Mouse (Mus musculus) T-helper 17 cell (primary cell): ENCODE measurements around the gene Tmem229a.

ENCODE experiments used
- in situ Hi-C, 2 experiments: fragments of 300-600 bp; cut with MboI, MseI; formaldehyde crosslinking; loops; 1 replicate in 1 of 2; 2 replicates in 1 of 2; pipeline ENCODE4 v1.15.1; 2025; ENCODE audit warnings: high pct_unique_total_duplicates in 2 of 2

Tmem229a gene

DNA sequence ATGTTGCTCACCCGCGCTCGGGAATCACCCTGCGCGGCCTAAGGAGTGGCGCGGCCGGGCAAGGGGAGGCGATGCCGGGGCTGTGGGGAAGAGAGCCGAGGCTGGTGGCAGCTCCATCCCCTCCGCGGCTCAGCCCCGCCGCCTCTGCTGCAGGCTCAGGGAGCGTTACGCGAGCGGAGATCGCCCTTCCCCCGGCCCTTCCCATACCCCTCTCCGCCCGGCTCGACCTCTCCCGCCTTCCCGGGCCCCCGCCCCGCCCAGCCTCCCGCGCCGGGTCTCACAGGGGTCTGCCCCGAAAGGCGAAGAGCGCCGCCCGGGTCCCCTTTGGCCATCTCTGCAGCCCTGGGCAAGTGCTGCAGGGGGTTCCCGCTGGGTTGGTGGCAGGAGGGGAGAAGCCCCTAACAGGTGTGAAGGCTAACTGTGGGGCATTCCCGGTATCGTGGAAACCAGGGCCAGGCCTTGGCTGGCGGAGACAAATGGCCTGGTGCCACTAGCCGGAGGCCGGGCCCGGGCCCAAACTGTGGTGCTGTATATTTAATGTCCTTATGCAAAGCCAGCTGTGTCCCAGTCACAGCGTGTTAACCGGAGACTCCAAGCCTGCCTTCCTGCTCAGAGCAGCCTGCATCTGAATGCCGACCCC, at the start of gene Tmem229a:
Gene Tmem229a, minus strand, starts transcription at position 352 of the 640 bp plus-strand sequence.
- in situ Hi-C loops: no loop called here

- in situ Hi-C loops: loop anchor here in 1 of 2 experiments (10.0 kb wide), 1 partner anchor 1969 kb away; no protein-coding TSS in a partner anchor
Measured at GRCm38 (mm10) chr6:24993754-24994153, 37.7 kb upstream of the Tmem229a start.

DNA sequence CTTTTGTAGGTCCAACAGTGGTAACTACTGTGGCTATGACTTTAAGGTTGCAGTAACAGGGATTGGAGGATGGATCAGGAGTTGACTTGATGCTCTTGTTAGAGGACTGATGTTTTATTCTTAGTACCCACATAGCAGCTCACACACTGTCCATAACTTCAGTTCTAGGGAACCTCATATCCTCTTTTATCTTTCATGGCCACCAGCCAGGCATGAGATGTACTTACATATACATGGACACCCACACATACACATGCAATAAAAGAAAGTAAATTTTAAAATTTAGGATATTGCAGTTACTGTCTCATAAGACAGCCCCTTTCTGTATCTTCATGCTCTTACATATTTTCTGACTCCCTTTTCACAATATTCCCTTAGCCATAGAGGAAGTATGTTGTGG, 33.7 kb upstream of the Tmem229a start:
- in situ Hi-C loops: loop anchor here (10.0 kb wide), 2 partner anchors 525 to 1965 kb away; no protein-coding TSS in a partner anchor

DNA sequence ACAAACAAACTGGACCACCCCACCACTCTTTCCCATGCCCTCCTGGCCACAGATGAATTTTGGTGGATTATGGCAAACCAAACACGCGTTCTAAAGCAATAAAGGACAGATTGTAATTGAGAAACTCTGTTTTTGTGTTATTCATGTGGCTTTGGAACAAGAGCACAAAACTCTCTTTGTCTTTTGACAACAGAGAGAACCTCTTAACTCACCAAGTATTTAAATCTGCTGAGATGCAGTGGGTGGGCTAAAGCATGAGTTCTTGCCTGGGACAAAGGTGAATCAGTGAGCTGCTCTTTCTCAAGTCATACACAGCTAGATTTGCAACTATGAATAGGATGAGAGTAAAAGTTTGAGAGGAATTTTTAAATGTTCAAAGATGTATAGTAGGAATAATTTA, 20.1 kb upstream of the Tmem229a start:
- in situ Hi-C loops: no loop called here

GRCm38 (mm10) chr6:24968471-24969223, 12.6 kb upstream of the Tmem229a start:
- in situ Hi-C loops: no loop called here

DNA sequence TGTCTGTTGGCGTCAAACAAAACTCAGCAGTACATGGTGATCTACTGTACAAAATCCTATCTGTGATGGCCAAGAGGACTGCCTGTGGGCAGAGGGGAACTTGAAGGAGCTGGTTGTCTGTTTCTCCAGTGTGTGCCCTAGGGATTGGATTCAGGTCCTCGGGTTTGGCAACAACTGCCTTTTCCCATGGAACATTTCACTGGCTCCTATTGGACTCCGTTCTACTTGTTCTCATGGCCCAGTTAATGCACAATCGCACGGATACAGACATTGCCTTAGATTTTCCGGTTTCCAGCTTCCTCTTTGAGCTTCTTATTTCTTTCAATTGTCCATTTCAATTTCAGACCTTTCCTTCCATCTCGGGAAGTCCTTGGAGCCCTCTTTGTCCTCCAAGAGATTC, 11.6 kb upstream of the Tmem229a start:
- in situ Hi-C loops: no loop called here

DNA sequence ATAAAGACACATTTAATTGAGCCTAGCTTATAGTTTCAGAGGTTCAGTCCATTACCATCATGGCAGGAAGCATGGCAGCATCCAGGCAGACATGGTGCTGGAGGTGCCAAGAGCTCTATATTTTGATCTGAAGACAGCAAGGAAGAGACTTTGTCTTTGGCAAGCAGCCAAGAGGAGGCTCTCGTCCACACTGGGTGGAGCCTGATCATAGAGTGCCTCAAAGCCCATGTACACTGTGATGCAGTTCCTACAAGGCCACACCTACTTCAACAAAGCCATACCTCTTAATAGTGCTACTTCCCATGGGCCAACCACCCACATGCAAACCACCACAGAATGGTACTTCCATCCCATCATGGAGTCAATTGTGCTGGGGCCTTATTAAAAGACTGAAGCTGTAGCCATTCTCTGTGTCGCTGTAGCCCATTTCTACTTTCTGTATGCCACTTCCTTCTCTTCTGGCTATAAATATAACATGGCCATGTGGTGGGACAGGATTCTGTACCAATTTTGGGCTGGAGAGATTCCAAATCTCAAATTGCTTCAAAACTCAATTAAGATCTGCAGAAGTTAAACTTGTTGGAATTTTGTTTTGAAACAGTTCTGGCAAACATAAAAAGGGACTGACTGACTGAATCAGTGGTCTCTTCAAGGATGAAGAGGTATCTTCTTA, 10.0 kb upstream of the Tmem229a start:
- in situ Hi-C loops: no loop called here

DNA sequence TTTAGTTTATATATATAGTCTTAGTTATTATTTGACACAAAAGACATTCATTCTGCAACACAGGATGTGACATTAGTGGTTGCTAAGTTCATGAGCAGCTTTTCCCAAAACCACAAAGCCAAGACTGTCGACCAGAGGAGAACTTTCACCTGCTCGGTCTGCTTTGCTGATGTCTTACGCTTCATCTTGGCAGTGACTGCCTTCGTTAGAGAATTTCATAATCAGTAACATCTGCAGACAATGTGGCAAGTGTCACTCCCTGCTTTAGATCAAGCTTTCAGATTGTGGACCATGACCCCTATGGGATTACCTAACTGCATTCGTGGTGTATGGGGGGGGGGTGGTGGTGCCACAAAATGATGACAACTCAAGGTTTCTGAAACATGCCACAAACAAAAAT, 7.7 kb upstream of the Tmem229a start:
- in situ Hi-C loops: no loop called here

GRCm38 (mm10) chr6:24956586-24956973, 483 bp upstream of the Tmem229a start:
- in situ Hi-C loops: no loop called here

DNA sequence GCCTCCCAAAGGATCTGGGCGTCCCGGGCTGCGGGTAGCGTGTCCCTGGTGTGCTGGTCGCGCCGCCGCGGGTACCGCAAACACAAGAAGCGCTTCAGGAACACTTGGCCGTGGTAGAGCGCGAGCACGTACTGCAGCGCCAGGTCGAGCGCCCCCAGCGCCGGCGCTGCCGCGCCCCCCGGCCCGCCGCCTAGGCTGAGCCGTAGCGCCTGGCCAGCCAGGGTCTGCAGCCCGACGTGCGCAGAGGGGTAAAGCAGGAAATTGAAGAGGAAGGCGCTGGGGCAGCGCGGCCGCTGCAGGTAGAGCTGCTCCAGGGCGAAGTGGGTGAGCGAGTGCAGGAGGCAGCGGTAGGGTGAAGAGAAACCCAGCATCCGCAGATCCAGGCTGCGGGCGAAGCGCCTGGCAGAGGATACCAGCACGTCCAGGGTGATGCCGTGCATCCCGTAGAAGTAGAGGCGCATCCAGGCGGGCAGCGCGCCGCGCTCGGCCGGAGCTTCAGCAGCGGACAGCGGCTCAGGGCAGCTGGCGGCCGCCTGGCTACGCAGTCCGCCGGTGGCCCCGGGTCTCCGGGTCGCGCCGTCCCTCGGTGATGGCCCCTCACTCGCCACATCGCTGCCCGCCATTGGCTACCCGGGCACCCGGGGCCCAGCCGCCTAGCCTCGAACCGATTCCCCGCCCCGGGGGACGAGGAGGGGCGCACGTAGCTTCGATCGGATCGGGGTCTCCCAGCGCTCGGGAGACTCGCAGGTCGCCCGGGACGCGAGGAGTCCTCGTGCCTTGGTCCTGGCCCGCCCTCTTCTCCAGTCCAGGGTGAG, 759 bp downstream of the Tmem229a start:
- in situ Hi-C loops: no loop called here

DNA sequence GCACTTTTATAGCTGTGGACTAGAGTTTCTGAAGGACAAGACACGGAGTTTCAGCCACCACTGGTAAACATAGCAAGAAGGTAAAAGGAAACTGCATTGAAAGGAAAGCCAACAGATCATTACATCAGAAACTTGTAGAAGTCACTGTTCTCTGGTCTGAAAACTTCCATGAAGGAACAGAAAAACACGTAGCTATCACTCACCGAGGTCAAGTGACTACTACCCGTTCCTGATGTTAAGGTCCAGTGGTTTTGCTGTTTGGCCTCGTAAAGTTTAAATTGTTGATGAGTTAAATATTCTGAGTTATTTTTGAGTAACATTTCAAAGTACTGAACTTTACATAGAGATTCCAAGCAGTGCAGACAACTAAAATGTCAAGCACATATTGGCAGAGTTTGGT, 2.0 kb downstream of the Tmem229a start:
- in situ Hi-C loops: no loop called here

DNA sequence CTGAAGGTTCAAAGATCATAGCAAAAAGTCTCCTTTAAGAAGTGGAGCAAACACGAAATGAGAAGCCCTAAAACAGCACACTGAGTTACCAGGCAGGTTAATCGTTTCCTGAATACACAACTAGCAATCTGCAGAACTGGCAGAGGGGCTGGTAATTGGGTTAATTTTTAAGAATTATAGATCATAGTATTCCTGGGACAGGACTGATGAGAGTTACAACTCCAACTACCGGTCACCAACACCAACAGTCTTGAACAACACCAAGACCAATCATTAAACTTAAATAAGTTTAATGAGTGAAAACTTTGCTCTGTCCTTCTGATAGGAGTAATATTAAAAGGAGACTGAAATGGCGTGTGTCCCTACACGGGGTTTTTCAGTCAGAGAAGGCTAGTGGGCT, 3.8 kb downstream of the Tmem229a start:
- in situ Hi-C loops: no loop called here

DNA sequence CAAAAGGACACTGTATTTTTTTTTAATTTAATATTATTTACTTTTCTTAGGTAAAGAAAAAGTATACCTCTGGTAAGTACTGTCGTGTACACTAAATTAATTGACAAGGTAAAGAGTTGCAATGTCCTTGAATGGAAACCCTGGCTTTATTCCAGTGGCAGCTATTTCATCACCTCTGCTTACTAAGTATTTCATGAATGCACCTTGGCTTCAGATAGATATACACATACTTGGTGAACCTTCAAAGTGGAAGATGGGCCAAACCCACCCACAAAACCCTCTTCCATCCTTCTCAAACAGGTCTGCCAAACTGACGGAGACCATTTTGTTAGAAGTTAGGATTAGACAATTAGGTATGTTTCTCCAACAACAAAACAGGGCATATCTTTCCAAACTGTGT, 5.4 kb downstream of the Tmem229a start:
- in situ Hi-C loops: no loop called here

- in situ Hi-C loops: no loop called here
Measured at GRCm38 (mm10) chr6:24925076-24925785, 30.9 kb downstream of the Tmem229a start.

DNA sequence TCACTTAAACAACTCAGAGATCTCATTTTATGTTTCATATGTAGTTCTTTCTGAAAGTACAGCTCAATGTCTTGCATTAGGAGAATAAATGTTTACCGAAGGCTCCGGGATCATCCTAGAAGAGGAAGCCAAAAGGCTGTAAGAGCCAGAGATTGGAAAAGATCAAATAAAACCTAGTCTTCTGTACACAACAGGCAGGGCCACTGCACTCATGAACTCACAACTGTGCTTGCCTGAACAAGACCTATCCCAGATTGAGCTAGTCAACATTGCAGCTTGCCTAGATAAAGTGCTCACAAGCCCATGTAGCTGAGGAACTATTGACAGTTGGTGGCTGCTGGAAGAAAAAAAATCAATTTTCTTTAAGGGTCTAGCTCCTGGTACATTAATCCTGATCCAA, 42.5 kb downstream of the Tmem229a start:
- in situ Hi-C loops: loop anchor here in 1 of 2 experiments (10.0 kb wide), 1 partner anchor 461 kb away; no protein-coding TSS in a partner anchor

- in situ Hi-C loops: loop anchor here in 1 of 2 experiments (10.0 kb wide), 1 partner anchor 464 kb away; no protein-coding TSS in a partner anchor
Measured at GRCm38 (mm10) chr6:24910728-24911105, 45.4 kb downstream of the Tmem229a start.

DNA sequence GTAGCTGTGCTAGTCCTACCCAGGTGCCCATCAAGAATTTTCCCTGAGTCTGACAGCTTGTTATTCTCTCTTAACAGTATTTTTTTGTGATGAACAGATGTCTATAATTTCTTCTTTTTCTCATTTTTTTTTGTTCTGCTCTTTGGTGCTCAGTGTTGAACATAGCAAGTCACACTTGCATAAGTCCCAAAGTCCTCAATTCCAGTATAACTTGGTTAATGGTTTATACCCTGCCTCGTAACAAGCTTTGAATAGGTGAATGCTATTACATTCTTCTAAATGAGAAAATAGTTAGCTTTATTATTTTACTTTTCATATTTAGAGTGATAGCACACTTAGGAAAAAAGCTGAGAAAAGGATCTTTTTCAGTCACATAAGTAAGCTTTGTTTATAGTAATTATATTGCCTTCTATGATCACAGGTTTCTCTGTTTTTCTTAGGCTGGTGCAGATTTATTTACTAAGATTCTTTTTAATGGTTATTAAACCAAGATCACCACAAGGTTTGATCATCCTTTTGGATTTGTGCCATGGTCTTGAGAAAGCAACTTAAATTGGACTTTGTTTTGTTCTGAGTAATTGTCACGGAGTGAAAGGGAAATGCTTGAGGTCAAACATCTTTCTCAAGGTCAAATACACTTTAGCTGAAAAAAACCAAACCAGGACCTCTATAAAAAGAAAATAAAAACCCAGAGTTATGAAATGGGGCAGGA, 45.9 kb downstream of the Tmem229a start:
- in situ Hi-C loops: loop anchor here in 1 of 2 experiments (10.0 kb wide), 1 partner anchor 465 kb away; no protein-coding TSS in a partner anchor

GRCm38 (mm10) chr6:24907824-24908223, 48.3 kb downstream of the Tmem229a start:
- in situ Hi-C loops: no loop called here

DNA sequence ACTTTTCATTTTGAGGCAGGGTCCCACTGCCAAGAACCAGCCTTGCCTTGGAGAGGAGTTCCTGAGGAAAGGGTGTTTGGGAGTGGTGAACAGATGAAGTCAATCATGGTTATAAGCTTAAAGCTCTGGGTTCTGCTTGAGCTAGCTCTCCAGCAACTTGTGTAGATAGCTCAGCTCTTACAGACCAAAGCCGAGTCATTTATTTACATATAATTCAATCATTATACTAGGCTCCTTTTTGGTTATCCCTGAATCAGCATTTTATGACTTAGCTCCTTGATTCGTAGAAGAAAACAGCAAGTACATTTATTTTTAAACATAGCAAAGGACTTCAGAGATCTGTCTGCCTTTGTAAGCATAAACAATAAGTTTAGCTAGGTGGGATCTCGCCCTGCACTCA, 51.0 kb downstream of the Tmem229a start:
- in situ Hi-C loops: no loop called here
